Mouse (Mus musculus) limb, embryonic 13.5 days (tissue): ENCODE measurements around the gene Psmb7. TPM values are rescaled to one million over a fixed set of nuclear protein-coding genes. Genes with fewer than 3 reads are reported as not detected.

Source experiments
- ATAC-seq: fragments of 200-750 bp; cut with Nextera tagmentation; 2 replicates; pipeline ENCODE4 v1.8.0; 2017; ENCODE audit warnings: low read depth, moderate number of reproducible peaks, moderate TSS enrichment; ENCODE audit not compliant: low FRiP score
- H3K27ac ChIP-seq: fragments of 300-500 bp; sonication (generic); 2 replicates; pipeline ENCODE4 v1.5.1; 2015; ENCODE audit warnings: inconsistent platforms, mild to moderate bottlenecking, moderate library complexity
- H3K27me3 ChIP-seq: fragments of 300-500 bp; sonication (generic); 2 replicates; pipeline ENCODE4 v1.6.1; 2015; ENCODE audit warnings: mild to moderate bottlenecking, inconsistent platforms
- H3K36me3 ChIP-seq: fragments of 300-500 bp; sonication (generic); 2 replicates; pipeline ENCODE4 v1.6.1; 2015; ENCODE audit warnings: inconsistent platforms, mild to moderate bottlenecking, moderate library complexity
- H3K4me1 ChIP-seq: fragments of 300-500 bp; sonication (generic); 2 replicates; pipeline ENCODE4 v1.6.1; 2015; ENCODE audit warnings: inconsistent platforms
- H3K4me2 ChIP-seq: fragments of 300-500 bp; sonication (generic); replicated peaks from 2 replicates; pipeline ENCODE4 v1.6.1; 2015; ENCODE audit warnings: inconsistent platforms, mild to moderate bottlenecking, moderate library complexity
- H3K4me3 ChIP-seq: fragments of 300-500 bp; sonication (generic); 2 replicates; pipeline ENCODE4 v1.5.1; 2015; ENCODE audit warnings: moderate library complexity, mild to moderate bottlenecking, inconsistent platforms
- H3K9ac ChIP-seq: fragments of 300-500 bp; sonication (generic); 2 replicates; pipeline ENCODE4 v1.6.1; 2015; ENCODE audit warnings: mild to moderate bottlenecking, inconsistent platforms
- H3K9me3 ChIP-seq: fragments of 300-500 bp; sonication (generic); 2 replicates; pipeline ENCODE4 v1.6.1; 2016; ENCODE audit warnings: inconsistent platforms
- WGBS: fragments of 180-500 bp; shearing (Covaris S2); methylation state at CpG from one replicate; pipeline ENCODE4 v1.1.7; 2015; 5-methylcytosine and 5-hydroxymethylcytosine counted together
- polyA plus RNA-seq: library from polyadenylated mRNA; unstranded; fragments of >200 nt; fragmentation: Nextera tagmentation; extraction: Ambion mirVana; gene quantifications from 2 replicates; pipeline ENCODE4 v1.2.1, GENCODE M21; 2015

Gene Psmb7
- polyA plus RNA-seq, 1 experiment from 2014 or later, result 282 TPM

GRCm38 (mm10) chr2:38584514-38585378 is 59.1 kb downstream of the Psmb7 start:
- 35% methylated on average over 13 of the region's 13 CpGs for WGBS
- ATAC-seq, result no peak
- peaks cover 6% of the 10 kb centered on the region; the same call in 1 of the 2 replicates for H3K4me1 ChIP-seq
- H3K4me2 ChIP-seq, result no peak overlapping the region
- no peaks in the 10 kb centered on the region for H3K27me3 ChIP-seq
- no peak overlapping the region for H3K27ac ChIP-seq
- H3K9ac ChIP-seq, result peak overlapping the region; percentile 20; the same call in 1 of the 2 replicates
- H3K36me3 ChIP-seq, result peaks cover 95% of the 10 kb centered on the region
- no peak overlapping the region for H3K4me3 ChIP-seq
- no peaks in the 10 kb centered on the region for H3K9me3 ChIP-seq

DNA sequence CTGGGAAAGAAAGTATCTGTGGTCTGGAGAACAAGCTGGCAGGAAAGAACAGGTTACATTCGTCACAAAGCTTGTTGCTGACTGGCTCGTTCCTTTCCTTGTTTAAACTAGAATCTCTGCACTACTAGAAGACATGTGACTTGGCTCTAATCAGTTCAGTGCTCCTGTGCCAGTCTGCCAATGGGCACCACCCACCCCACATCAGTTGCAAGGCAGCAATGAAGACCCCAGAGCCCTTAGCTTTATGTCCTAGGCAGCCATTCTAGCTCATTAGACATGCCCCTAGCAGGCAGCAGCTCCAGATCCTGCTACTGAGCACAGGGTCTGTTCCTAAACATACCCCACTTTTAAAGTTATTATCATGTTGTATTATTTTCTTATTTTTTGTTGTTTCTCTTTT is 59.9 kb downstream of the Psmb7 start:
- 79% methylated on average over 2 of the region's 2 CpGs for WGBS
- H3K4me3 ChIP-seq, result no peak overlapping the region
- no peak overlapping the region for H3K4me2 ChIP-seq
- H3K9ac ChIP-seq, result no peak overlapping the region
- H3K4me1 ChIP-seq, result peaks cover 6% of the 10 kb centered on the region; the same call in 1 of the 2 replicates
- H3K9me3 ChIP-seq, result no peaks in the 10 kb centered on the region
- no peaks in the 10 kb centered on the region for H3K27me3 ChIP-seq
- no peak overlapping the region for H3K27ac ChIP-seq
- peaks cover 95% of the 10 kb centered on the region for H3K36me3 ChIP-seq
- no peak for ATAC-seq

DNA sequence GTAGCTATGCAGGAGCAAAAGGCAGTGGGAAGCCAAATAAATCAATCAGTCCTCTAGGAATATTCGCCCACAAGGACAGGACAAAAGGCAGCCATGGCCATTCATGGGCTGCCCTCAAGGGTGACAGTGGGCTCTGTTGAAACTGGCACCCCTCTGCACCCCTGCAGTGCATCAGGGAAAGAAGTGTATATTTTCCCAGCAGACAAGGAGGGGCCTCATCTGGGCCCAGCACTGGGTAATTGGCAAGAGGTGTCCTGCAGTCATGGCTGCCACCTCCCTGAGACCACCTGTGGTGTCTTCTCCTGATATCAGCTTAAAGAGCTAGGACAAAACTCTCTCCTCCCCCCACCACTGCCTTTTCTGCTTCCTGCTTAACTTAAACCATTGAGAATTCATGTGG is 64.4 kb downstream of the Psmb7 start:
- peaks cover 3% of the 10 kb centered on the region; the same call in 1 of the 2 replicates for H3K4me1 ChIP-seq
- WGBS, result 64% methylated on average over 1 of the region's 1 CpGs
- H3K27ac ChIP-seq, result no peak overlapping the region
- no peak for ATAC-seq
- H3K4me3 ChIP-seq, result no peak overlapping the region
- H3K4me2 ChIP-seq, result no peak overlapping the region
- no peak overlapping the region for H3K9ac ChIP-seq
- no peaks in the 10 kb centered on the region for H3K9me3 ChIP-seq
- H3K36me3 ChIP-seq, result peaks cover 96% of the 10 kb centered on the region
- no peaks in the 10 kb centered on the region for H3K27me3 ChIP-seq

- no peaks in the 10 kb centered on the region for H3K4me1 ChIP-seq
- ATAC-seq, result no peak
- H3K9me3 ChIP-seq, result no peaks in the 10 kb centered on the region
- H3K27ac ChIP-seq, result no peak overlapping the region
- H3K4me3 ChIP-seq, result no peak overlapping the region
- no peak overlapping the region for H3K9ac ChIP-seq
- WGBS, result 62% methylated on average over 13 of the region's 13 CpGs
- no peaks in the 10 kb centered on the region for H3K27me3 ChIP-seq
- H3K36me3 ChIP-seq, result peaks cover 96% of the 10 kb centered on the region
- no peak overlapping the region for H3K4me2 ChIP-seq
These were observed 65.0 kb downstream of the Psmb7 start for GRCm38 (mm10) chr2:38578602-38579521.

- WGBS, result 82% methylated on average over 2 of the region's 2 CpGs
- Histone ChIP-seq H3K36me3 (peaks cover 100% of the 10 kb centered on the region), H3K9me3 (no peaks in the 10 kb centered on the region), H3K4me1 (no peaks in the 10 kb centered on the region), H3K4me3 (no peak overlapping the region), H3K9ac (no peak overlapping the region), H3K4me2 (no peak overlapping the region), H3K27me3 (no peaks in the 10 kb centered on the region), H3K27ac (no peak overlapping the region)
- no peak for ATAC-seq
These were observed 69.2 kb downstream of the Psmb7 start for GRCm38 (mm10) chr2:38574697-38575096.

GRCm38 (mm10) chr2:38571971-38572601 is 71.8 kb downstream of the Psmb7 start:
- Histone ChIP-seq H3K9me3 (no peaks in the 10 kb centered on the region), H3K36me3 (peaks cover 100% of the 10 kb centered on the region), H3K27me3 (no peaks in the 10 kb centered on the region), H3K4me2 (no peak overlapping the region), H3K4me1 (no peaks in the 10 kb centered on the region), H3K4me3 (no peak overlapping the region), H3K9ac (no peak overlapping the region), H3K27ac (no peak overlapping the region)
- WGBS, result 90% methylated on average over 23 of the region's 23 CpGs
- no peak for ATAC-seq

- H3K27ac ChIP-seq, result no peak overlapping the region
- no peaks in the 10 kb centered on the region for H3K4me1 ChIP-seq
- H3K4me2 ChIP-seq, result no peak overlapping the region
- H3K27me3 ChIP-seq, result no peaks in the 10 kb centered on the region
- 90% methylated on average over 4 of the region's 4 CpGs for WGBS
- H3K4me3 ChIP-seq, result no peak overlapping the region
- no peak for ATAC-seq
- peaks cover 81% of the 10 kb centered on the region for H3K36me3 ChIP-seq
- H3K9me3 ChIP-seq, result no peaks in the 10 kb centered on the region
- no peak overlapping the region for H3K9ac ChIP-seq
These were observed 81.3 kb downstream of the Psmb7 start for GRCm38 (mm10) chr2:38562596-38562995.

DNA sequence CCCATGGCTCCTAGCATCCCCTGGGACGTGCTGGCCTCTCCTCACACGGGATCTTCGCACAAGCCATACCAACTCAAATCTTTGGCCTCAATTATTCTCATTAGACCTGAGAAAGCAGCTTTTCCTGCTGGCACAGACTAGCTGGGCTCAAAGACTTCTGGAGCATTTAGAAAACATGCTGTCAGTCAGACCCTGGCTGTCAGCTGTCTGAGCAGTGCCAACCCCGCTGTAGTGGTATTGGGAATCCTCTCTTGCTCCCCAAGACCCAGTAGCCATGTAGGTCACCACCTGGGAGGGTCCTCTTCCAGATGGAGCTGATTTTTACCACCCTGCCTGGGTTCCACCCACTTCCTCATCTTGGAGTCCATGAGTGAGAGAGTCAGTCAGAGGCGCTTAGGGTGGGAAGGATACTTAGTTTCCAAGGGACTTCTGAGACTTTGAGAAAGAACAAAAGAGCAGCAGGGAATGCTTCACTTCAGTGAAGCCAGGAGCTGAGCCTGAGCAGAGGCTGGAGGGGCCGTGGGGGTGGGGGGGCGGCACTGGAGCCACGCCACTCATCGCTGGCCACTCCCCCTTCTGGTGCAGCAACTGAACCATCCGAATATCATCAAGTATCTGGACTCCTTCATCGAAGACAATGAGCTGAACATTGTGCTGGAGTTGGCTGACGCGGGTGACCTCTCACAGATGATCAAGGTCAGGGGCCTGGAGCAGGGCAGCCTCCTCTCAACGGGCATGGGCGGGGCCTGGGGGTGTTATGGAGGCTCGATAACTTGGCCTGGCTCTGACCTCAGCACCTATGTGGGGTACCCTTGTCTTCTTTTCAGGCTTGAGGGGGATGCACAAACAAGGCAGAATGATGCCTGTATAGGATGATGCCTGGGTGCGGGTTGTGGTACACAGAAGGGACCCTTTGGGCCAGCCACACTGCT is 83.3 kb downstream of the Psmb7 start:
- Histone ChIP-seq H3K9me3 (no peaks in the 10 kb centered on the region), H3K4me2 (no peak overlapping the region), H3K4me1 (no peaks in the 10 kb centered on the region), H3K4me3 (no peak overlapping the region), H3K36me3 (peaks cover 72% of the 10 kb centered on the region), H3K27ac (no peak overlapping the region), H3K27me3 (no peaks in the 10 kb centered on the region), H3K9ac (no peak overlapping the region)
- ATAC-seq, result no peak
- WGBS, result 79% methylated on average over 17 of the region's 17 CpGs

DNA sequence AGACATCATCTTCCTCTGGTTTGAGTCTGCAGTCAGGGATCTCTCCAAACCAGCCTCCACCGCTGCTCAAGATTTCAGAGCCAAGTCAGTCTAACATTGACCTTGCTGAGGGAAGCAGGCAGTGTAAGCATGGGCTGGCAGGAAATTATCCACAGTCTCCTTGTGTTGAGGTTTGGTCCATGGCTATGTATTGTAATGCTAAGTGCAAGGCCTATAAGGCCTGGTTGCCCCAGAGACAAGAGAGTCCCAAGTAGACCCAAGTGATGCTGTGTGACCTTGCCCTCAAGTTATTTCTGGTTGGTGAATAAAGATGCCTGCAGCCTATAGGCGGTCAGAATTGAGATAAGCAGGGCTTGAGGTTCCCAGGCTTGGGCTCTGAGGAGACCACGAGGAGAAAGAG is 87.2 kb downstream of the Psmb7 start:
- ATAC-seq, result no peak
- H3K4me1 ChIP-seq, result no peaks in the 10 kb centered on the region
- no peaks in the 10 kb centered on the region for H3K9me3 ChIP-seq
- H3K9ac ChIP-seq, result no peak overlapping the region
- H3K27ac ChIP-seq, result no peak overlapping the region
- no peak overlapping the region for H3K4me3 ChIP-seq
- no peaks in the 10 kb centered on the region for H3K27me3 ChIP-seq
- H3K4me2 ChIP-seq, result no peak overlapping the region
- WGBS, result 90% methylated on average over 3 of the region's 3 CpGs
- peaks cover 65% of the 10 kb centered on the region for H3K36me3 ChIP-seq

DNA sequence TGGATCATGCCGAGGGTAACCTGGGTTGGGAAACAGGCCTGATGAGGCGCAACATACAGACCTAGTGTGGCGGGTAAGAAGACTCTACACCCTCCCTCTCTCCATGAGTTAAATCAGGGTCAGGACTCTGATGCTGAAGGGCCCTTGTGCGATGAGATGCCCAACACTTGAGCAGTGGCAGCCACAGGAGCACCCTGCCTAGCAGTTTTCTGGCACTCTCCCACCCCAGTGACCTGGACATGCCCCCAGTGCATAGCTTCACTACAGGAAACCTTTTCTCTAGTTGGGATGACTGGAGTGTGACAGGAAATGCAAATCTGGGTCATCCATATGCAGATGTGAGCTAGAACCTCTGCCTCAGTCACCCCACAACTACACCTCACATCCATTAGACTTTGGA is 88.2 kb downstream of the Psmb7 start:
- no peaks in the 10 kb centered on the region for H3K27me3 ChIP-seq
- no peak overlapping the region for H3K27ac ChIP-seq
- WGBS, result 88% methylated on average over 4 of the region's 4 CpGs
- no peak overlapping the region for H3K9ac ChIP-seq
- ATAC-seq, result no peak
- H3K4me3 ChIP-seq, result no peak overlapping the region
- peaks cover 65% of the 10 kb centered on the region for H3K36me3 ChIP-seq
- no peaks in the 10 kb centered on the region for H3K4me1 ChIP-seq
- no peak overlapping the region for H3K4me2 ChIP-seq
- no peaks in the 10 kb centered on the region for H3K9me3 ChIP-seq
